Mouse (Mus musculus) hindbrain, postnatal 0 days (tissue): ENCODE results near the gene Ccr6. TPM values are rescaled to one million over a fixed set of nuclear protein-coding genes. Genes with fewer than 3 reads are reported as not detected.

Experiments
- ATAC-seq: fragments of 200-750 bp; cut with Nextera tagmentation; 2 replicates; pipeline ENCODE4 v1.8.0; 2017; ENCODE audit warnings: mild to moderate bottlenecking, moderate TSS enrichment, moderate library complexity
- DNase-seq: peaks from one replicate; pipeline ENCODE4 v3.0.0-alpha.2; 2015; ENCODE audit warnings: low spot score
- H3K27ac ChIP-seq: fragments of 300-500 bp; sonication (generic); 2 replicates; pipeline ENCODE4 v1.5.1; 2014; ENCODE audit warnings: mild to moderate bottlenecking
- H3K27me3 ChIP-seq: fragments of 300-500 bp; sonication (generic); 2 replicates; pipeline ENCODE4 v1.6.1; 2014; ENCODE audit warnings: low read length, mixed read lengths; ENCODE audit not compliant: insufficient read depth
- H3K36me3 ChIP-seq: fragments of 300-500 bp; sonication (generic); 2 replicates; pipeline ENCODE4 v1.6.1; 2014; ENCODE audit warnings: low read length, mixed read lengths; ENCODE audit not compliant: insufficient read depth
- H3K4me1 ChIP-seq: fragments of 300-500 bp; sonication (generic); 2 replicates; pipeline ENCODE4 v1.6.1; 2014; ENCODE audit warnings: antibody characterized with exemption, low read length, mixed read lengths; ENCODE audit not compliant: insufficient read depth
- H3K4me2 ChIP-seq: fragments of 300-500 bp; sonication (generic); 2 replicates; pipeline ENCODE4 v1.6.1; 2014; ENCODE audit warnings: low read depth, mild to moderate bottlenecking, low read length, moderate library complexity, mixed read lengths
- H3K4me3 ChIP-seq: fragments of 300-500 bp; sonication (generic); 2 replicates; pipeline ENCODE4 v1.5.1; 2014; ENCODE audit warnings: low read length
- H3K9ac ChIP-seq: fragments of 300-500 bp; sonication (generic); replicated peaks from 2 replicates; pipeline ENCODE4 v1.6.1; 2014; ENCODE audit warnings: mild to moderate bottlenecking, low read length, moderate library complexity, mixed read lengths
- H3K9me3 ChIP-seq: fragments of 300-500 bp; sonication (generic); 2 replicates; pipeline ENCODE4 v1.6.1; 2016; ENCODE audit warnings: low read length, mixed read lengths
- CTCF ChIP-seq: IDR thresholded peaks from 2 replicates; pipeline ENCODE4 v1.5.1; 2016; ENCODE audit warnings: antibody characterized with exemption, control low read depth, low read depth
- WGBS: fragments of 180-500 bp; shearing (Covaris S2); extraction: QIAGEN DNeasy Blood & Tissue Kit; methylation state at CpG from one replicate; pipeline ENCODE4 v1.1.7; 2014; 5-methylcytosine and 5-hydroxymethylcytosine counted together
- polyA plus RNA-seq: library from polyadenylated mRNA; unstranded; fragments of >200 nt; fragmentation: Nextera tagmentation; extraction: Ambion mirVana; gene quantifications from 2 replicates; pipeline ENCODE4 v1.2.1, GENCODE M21; 2015
- total RNA-seq: library from RNA; depleted of rRNA; stranded (reverse); fragments of >200 nt; gene quantifications from 2 replicates; pipeline ENCODE4 v1.2.3, GENCODE M21; 2014

Gene Ccr6
- total and polyA plus RNA-seq, 2 experiments from 2014 or later, result not detected

GRCm38 (mm10) chr17:8241645-8242044, 5.8 kb downstream of the Ccr6 start:
- no peak for TF ChIP-seq CTCF
- Histone ChIP-seq H3K36me3 (no peaks in the 10 kb centered on the region), H3K27ac (no peak overlapping the region), H3K4me2 (no peak overlapping the region), H3K4me3 (no peak overlapping the region), H3K27me3 (no peaks in the 10 kb centered on the region), H3K4me1 (no peaks in the 10 kb centered on the region), H3K9ac (no peak overlapping the region), H3K9me3 (no peaks in the 10 kb centered on the region)
- ATAC-seq (no peak), DNase-seq (no peak)
- 73% methylated on average over 12 of the region's 12 CpGs for WGBS

- Histone ChIP-seq H3K4me2 (no peak overlapping the region), H3K4me3 (no peak overlapping the region), H3K9me3 (no peaks in the 10 kb centered on the region), H3K27ac (no peak overlapping the region), H3K9ac (no peak overlapping the region), H3K27me3 (no peaks in the 10 kb centered on the region), H3K36me3 (no peaks in the 10 kb centered on the region), H3K4me1 (no peaks in the 10 kb centered on the region)
- no peak for TF ChIP-seq CTCF
- ATAC-seq (no peak), DNase-seq (no peak)
- 89% methylated on average over 11 of the region's 11 CpGs for WGBS
Measured at GRCm38 (mm10) chr17:8242186-8242585, 6.3 kb downstream of the Ccr6 start.

- DNase-seq, result no peak
- WGBS, result 81% methylated on average over 2 of the region's 2 CpGs
Measured at GRCm38 (mm10) chr17:8244124-8244523, 8.3 kb downstream of the Ccr6 start.

GRCm38 (mm10) chr17:8246102-8246754, 10.4 kb downstream of the Ccr6 start:
- Histone ChIP-seq H3K9me3 (no peaks in the 10 kb centered on the region), H3K4me3 (no peak overlapping the region), H3K27me3 (no peaks in the 10 kb centered on the region), H3K27ac (no peak overlapping the region), H3K4me1 (no peaks in the 10 kb centered on the region), H3K9ac (no peak overlapping the region), H3K4me2 (no peak overlapping the region), H3K36me3 (no peaks in the 10 kb centered on the region)
- no peak for TF ChIP-seq CTCF
- ATAC-seq, result no peak
- WGBS, result 81% methylated on average over 4 of the region's 4 CpGs
- no peak for DNase-seq

More at GRCm38 (mm10) chr17:8244124-8244523, 8.3 kb downstream of the Ccr6 start:
- H3K4me2 ChIP-seq, result no peak overlapping the region
- H3K9ac ChIP-seq, result no peak overlapping the region
- H3K9me3 ChIP-seq, result no peaks in the 10 kb centered on the region
- no peak overlapping the region for H3K4me3 ChIP-seq
- no peaks in the 10 kb centered on the region for H3K36me3 ChIP-seq
- no peaks in the 10 kb centered on the region for H3K27me3 ChIP-seq
- H3K27ac ChIP-seq, result no peak overlapping the region
- no peak for ATAC-seq
- no peak for TF ChIP-seq CTCF
- H3K4me1 ChIP-seq, result no peaks in the 10 kb centered on the region

- Histone ChIP-seq H3K4me2 (no peak overlapping the region), H3K36me3 (no peaks in the 10 kb centered on the region), H3K4me3 (no peak overlapping the region), H3K27me3 (no peaks in the 10 kb centered on the region), H3K9me3 (no peaks in the 10 kb centered on the region), H3K9ac (no peak overlapping the region), H3K4me1 (no peaks in the 10 kb centered on the region), H3K27ac (no peak overlapping the region)
- no peak for TF ChIP-seq CTCF
- 89% methylated on average over 7 of the region's 7 CpGs for WGBS
- no peak for DNase-seq
- no peak for ATAC-seq
Measured at GRCm38 (mm10) chr17:8251704-8252103, 15.9 kb downstream of the Ccr6 start.

GRCm38 (mm10) chr17:8254268-8254667, 18.4 kb downstream of the Ccr6 start:
- Histone ChIP-seq H3K4me1 (no peaks in the 10 kb centered on the region), H3K27ac (no peak overlapping the region), H3K9ac (no peak overlapping the region), H3K4me2 (no peak overlapping the region), H3K9me3 (no peaks in the 10 kb centered on the region), H3K27me3 (no peaks in the 10 kb centered on the region), H3K36me3 (no peaks in the 10 kb centered on the region), H3K4me3 (no peak overlapping the region)
- DNase-seq, result no peak
- no peak for ATAC-seq
- TF ChIP-seq CTCF, result no peak

- H3K9ac ChIP-seq, result no peak overlapping the region
- no peak for TF ChIP-seq CTCF
- H3K27me3 ChIP-seq, result no peaks in the 10 kb centered on the region
- H3K27ac ChIP-seq, result no peak overlapping the region
- no peaks in the 10 kb centered on the region for H3K4me1 ChIP-seq
- no peak overlapping the region for H3K4me2 ChIP-seq
- no peak overlapping the region for H3K4me3 ChIP-seq
- WGBS, result 69% methylated on average over 3 of the region's 3 CpGs
- DNase-seq (no peak), ATAC-seq (no peak)
- H3K9me3 ChIP-seq, result no peaks in the 10 kb centered on the region
- H3K36me3 ChIP-seq, result no peaks in the 10 kb centered on the region
Measured at GRCm38 (mm10) chr17:8254914-8255313, 19.1 kb downstream of the Ccr6 start.
